Mouse (Mus musculus): ENCODE measurements around the gene 1700034J05Rik.

Gene 1700034J05Rik

DNA sequence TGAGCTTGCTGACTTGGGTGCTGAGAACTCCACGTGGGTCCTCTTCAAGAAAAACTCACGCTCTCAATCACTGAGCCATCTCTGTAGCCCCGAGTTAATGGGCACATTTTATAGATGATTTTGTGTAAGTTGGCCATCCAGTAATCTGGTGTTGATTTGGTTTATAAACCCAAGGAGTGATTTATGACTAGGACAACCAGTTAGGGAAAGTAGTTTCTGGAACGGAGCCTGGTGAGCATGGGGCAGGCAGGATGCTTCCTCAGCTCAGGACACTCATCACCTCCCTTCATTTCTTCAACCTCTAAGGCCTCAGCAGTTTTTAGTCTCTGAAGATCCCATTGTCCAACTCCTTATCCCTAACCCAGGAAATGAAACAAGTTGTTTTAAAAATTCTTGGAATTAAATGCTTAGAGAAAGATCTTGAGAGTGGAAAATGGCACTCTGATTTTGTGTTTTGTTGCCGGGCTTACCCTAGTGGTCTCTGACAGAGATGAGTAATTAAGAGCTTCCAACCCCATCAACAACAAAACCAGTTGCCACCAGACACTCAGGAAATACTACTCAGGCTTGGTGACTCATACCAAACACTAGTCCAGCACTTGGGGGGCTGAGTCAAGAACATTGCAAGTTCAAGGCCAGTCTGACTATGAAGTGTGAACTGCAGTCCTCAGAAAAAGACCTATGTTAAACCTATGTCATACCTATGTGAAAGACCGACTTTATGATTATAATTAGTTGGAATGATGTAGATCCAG, 9.4 kb upstream of the 1700034J05Rik start:
- DNase-seq, result no peak

DNA sequence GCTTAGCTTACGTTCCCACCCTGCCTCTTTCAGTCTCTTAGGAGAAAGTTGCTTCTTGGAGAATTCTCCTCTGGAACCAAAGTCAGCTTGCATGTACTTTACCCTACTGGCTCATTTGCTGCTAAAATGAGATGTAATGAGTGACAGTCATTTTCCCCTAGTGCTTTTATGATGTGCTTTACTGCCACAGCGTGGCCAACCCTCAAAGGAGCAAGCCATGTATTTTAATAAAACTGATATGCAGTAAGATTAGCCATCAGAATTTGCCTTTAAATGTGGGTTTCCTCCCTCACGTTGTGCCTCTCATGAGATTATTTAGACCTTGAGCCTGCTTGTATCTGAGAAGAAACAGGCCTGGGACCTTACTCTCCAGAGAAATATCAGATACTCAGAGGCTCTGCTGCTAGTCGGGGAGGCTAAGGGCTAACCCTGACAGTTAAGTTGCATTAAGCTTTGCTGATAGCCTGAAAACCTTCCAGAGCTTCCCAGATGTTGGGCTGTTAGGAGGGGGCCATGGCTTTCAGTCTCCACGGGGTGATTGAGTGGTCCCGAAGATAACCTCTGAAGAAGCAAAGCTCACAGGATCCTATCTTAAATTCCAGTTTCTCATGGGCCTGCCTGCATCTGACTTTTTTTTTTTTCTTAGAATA, 7.7 kb upstream of the 1700034J05Rik start:
- DNase-seq, result no peak

DNA sequence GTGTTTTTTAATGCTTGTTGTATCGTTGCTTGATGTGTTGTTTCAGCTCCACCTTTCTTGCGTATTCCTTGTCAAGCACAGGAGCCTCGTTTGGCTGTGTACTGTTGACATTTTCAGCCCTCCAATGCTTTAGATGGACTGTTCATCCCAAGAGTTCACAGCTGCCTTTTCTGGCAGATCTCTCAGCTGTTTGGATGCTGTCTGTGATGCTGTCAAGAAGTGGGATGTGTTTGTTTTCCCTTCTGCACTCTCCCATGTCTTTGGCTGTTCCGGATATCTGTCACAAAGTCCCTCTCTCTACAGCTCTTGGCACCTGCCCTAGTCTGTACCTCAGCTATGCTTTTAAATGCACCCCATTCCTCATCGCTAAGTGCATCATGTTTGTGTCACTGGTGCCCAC, 6.7 kb upstream of the 1700034J05Rik start:
- no peak for DNase-seq

DNA sequence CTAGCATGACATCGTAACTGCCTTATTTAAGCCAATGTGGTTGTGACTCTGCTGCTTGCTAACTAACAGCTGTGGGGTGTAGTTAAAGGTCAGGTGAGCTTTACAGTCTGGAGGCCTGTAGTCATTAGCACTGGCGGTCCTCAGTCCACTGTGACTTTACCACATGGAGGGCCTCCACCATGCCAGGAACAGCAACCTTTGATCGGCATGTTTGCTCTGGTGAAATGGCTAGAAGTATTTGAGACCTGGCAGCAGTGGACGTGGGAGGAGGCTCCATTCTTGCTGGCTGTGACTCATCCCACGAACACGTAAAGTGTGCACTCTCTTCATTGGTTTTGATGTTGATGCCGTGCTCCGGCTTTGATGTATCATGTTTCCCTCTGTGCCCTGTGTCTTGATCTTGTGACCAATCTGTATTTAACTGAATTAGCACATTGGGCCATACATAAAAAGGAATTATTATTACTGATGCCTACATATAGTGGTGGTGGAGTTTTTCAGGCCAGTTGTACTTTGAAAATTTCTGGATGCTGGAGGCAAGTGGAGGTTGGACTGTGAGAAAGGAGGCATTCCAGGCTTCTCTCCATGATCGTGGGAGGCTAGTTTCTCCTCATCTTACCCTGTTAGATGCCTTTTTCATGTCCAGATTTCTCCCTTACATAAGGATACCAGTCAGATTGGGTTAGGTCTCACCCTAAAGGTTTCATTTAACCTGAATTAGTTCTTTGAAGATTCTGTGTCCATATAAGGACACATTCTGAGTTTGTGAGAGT, 5.9 kb upstream of the 1700034J05Rik start:
- DNase-seq, result no peak

DNA sequence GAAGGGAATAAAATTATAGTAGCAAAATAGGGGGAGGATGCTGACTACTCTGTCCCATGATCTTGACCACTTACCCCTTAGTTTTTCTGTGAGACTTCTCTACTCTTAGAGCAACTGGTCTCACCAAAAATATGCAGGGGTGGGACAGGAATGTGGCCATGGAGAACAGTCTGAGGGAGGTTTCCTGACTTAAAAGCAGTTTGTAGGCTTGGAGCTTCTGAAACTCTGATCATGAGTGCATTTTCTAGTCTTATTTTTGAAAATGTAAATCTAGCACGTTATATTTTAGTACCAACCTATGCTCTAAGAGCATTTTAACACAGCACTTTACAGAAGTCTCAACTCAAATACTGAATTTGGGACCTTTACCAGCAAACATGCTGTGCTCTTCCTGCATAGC, 4.5 kb upstream of the 1700034J05Rik start:
- DNase-seq, result no peak

DNA sequence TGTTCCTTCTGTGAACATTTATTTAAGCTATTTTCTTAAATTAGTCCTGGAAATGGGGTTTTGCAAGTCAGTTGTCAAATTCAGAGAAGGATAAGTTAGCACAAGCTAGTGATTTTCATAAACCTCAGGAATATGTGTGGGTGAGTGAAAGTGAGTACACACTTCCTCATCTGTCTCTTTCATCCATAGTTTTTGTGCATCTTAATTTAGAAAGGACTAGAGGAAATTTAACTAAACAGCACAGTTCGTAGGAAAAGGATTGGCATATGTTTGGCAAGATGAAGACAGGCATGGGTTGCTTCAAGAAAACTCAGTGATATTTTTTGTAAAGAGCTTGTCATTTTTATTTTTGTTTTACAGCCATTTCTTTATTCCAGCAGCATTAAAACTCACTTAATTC, 2.7 kb upstream of the 1700034J05Rik start:
- DNase-seq, result no peak

DNA sequence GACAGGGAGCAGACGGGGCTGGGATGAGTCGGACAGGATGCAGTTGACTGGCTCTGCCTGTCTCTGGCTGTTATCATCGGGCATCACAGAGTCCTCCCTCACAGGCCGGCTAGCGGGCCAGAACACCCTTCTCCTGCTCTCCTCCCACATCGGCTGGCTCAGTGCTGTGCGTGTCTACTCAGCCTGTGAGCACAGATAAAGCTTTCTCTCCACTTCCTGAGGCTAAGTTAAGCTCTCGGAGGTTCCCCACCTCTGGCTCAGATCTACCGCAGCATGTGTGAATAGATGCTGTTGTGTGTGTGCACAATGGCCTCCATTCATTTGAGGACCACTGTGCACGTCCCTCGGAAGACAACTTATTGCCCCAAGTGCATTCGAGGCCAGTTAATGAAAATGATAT, 1.7 kb upstream of the 1700034J05Rik start:
- DNase-seq, result no peak

DNA sequence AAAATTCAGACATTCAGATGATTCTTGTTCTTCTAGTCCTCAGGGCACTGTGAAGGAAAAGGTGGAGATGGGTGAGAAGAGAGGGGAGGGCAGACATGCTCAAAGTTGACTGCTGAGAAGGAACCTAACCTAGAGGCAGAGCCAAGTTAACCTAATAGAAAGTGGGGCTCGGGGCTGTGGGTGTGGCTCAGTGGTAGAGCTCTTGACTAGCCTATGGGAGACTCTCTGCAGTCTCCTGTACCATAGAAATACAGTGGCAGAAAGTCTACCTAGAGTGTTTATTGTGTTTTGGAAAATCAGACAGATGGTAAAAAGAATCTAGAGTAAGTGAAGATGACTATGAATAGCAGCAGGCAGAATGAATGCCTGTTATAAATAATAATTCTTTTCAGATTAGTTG, 1.3 kb upstream of the 1700034J05Rik start:
- DNase-seq, result no peak

DNA sequence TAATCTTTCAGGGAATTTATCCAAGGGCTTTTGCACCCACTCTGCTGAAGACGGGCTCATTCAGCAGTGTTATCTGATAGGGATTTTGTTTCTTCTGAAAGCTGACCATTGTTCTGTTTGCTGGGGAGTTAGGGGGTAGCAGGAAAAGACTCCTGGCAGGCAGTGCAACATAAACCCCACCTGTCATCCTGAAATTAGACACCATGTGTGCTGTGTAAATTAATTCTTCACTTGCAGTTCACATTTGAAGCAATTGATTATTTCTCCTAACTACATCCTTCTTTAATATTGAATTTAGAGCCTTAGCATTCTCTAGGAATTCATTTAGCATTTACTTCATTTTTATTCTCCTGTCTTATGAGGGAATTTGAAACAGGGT, 3.8 kb downstream of the 1700034J05Rik start:
- DNase-seq, result no peak

DNA sequence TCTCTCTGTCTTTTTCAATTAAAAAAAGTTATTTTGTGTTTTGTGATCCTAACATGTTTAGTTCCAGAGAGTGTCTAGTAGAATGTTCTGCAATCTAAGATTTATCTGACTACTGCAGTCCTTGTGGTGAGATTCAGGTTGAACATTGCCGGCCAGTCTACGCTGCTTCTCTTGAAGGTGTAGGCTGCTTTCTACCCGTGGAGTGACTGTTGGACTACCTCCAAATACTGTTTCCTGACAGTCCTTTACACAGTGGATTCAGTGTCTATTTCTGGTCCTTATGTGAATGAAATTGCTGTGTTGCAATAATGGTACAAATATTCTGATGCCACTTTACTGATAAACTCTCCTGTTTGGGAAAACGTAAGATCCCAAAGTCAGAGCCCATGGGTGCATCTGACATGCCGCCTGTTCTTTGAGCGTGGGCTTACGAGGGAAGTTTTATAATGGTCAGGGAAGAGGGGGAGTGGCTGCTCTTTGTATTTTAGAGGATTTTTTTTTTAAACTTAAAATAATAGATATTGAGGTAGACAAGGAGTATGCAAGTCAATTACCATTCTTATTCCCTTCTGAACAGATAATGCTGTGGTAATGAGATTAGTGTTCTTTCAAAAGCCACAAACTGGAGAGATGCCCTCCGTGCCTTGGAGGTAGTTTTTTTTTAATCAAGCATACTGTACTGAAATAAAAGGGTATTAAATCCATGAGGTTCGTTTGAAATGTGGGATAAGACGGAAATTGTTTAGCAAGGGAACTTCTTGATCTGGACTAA, 4.4 kb downstream of the 1700034J05Rik start:
- no peak for DNase-seq

DNA sequence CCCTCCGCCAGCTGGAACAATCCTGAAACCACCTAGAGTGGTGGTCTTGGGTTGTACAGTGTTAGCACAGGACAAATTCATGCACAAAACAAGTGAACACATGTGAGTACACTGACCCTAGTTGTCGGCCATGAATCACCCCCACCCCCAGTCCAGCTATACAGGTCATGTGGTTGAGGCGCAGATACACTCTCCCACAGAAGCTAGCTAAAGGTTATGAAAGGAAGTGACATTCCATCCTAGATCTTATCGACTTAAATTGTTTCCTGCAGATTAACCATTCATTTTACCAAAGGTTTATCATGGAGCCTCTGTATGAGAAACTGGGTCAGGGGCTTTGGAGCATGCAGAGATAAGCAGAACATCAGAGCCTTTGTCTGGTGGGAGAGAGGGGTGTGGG, 7.0 kb downstream of the 1700034J05Rik start:
- no peak for DNase-seq

DNA sequence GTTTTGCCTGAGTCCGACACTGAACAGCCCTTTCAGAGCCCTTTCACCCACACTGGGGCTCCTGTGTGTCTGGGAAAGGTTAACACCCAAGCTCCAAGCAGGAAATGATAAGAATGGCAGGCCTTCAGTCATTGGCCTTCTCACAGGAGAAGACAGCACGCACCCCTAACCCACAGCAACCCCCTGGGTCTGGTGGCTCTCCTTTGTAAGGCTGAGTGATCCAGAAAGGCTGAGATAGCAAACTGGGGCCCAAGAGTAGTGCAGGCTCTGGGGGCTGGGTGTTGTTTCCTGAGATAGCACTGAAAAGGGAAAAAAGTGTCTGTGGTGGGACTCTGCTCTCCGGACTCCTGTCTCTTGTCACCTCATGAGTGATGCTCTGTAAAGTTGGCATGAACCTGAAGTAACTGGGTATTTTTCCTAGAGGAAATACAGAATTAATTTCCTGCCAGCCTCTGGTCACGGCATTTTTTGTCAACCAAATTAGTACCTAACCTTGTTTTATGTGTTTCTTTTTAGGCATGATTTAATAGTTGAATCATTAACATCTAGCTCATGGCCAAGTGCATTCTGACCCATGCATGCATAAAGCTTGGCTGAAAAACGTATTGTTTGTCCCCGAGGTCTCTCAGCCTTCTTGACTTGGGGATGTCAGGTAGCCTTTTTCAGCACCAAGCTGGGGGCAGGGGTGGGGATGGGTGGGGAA, 7.7 kb downstream of the 1700034J05Rik start:
- DNase-seq, result no peak

DNA sequence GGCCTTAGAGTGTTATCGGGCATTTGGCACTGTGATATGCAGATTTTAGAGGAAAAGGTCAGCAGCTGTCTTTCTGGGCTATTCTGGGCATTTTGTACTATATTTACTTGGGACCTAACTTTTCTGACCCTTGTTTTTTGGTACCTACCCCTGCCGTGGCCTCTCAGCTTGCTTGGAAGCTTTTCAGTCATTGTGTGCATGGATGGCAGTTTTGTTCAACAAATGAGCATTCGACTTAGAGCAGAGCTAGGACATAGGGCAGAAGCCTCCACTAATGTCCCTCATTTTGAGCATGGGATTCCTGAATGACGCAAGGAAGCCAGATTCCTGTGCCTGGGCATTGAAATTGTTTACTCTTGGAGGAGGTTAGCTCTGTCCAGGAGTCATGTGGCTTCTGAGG, 9.4 kb downstream of the 1700034J05Rik start:
- no peak for DNase-seq

DNA sequence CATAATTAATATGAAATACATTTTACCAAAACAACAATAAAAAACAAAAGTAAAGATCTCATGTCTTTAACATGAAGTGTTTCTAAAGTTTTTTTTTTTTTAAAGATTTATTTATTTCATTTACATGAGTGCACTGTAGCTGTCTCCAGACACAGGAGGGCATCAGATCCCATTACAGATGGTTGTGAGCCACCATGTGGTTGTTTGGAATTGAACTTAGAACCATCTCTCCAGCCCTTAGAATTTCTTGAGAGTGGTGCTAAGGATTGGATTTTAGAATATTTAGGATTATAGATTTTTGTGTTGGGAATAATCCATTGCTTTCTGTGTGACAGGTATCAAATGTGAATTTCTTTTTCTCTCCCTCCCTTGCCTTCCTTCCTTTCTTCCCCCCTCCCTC, 10.2 kb downstream of the 1700034J05Rik start:
- no peak for DNase-seq

DNA sequence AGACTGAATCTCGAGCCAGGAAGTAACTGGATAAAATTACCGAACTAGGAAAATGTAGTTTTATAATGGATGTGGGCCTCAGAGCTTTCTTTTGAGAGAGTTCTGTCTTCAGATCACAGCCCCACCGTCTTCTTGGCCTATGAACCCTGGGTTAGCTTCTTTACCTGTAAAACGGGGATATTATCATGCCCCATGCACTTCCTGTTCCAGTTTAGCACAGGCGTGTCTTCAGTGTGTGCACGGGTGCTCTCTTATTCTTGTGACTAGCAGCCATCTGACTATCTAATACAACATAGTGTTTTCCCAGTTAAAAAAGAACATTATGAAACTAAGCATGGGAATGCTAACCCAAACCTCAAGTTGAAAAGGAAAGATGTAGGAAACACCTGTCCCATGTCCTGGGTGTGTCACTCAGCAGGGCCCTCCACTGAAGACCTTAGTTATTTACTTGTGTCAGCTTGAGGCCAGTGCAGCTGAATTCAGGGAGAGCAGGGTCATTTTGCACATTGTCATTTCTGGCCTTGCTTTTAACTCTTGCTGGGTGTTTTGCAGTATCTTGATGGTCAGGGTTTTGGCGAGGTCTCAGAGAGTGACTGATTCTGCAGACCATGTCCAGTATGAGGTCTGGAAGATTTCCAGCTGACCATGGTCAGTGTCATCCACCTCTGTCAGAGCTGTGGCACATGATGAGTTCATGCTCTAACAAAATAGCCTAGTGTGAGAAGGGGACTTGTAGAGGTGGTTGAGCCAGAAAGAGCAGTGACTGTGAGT, 12.5 kb downstream of the 1700034J05Rik start:
- DNase-seq, result no peak

DNA sequence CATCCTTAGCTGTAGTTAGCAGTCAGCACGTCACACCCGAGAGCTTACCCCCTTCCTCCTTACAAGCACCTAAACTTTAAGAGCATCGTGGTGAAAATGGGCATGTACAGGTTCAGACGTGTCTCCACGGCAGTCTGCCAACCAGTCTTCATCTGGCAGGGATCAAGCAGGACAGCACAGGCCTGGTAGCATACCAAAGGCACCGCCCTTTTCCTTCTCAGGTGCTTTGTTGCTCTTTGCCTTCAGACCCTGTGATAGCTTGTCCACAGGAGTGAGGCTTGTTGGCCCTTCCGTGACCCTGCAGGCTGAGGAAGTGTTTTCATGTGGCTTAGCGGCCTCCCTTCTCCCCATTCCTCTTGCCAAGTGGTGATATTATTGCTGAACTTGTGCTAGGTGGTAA, 15.2 kb downstream of the 1700034J05Rik start:
- no peak for DNase-seq

DNA sequence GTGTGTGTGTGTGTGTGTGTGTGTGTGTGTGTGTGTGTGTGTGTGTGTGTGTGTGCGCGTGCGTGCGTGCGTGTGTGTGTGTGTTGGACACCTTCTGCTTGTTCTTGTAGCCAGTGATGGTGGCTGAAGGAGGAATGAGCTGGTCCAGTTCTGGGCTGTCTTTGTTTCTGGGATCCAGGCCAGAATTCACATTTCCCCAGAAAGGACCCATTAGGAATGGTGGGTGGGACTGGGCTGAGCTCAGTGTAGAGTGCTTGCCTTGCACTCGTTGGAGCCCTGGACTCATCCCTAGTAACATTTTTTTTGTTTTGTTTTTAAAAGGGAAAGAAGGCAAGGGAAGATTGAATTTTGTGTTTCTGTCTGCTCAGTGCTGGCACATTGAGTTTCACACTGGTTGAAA, 18.3 kb downstream of the 1700034J05Rik start:
- peak; percentile 45 for DNase-seq

DNA sequence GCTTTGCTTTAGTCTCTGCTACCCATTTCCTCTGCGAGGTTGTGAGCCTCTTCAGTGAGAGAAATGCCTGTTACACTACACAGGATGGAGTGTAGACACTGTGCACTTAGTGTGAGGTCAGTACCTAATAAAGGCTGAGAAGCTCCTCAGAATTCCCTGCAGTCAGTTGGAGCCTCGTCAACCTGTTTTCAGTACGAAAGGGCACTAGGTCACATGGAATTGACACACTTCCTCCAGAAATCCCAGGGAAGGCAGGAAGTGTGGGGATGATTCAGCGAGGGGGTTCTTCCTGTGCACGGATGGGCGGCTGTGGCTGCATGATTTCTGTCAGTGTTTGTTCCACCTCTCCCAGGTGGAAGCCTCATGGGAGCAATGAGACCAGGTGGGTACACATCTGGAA, 21.1 kb downstream of the 1700034J05Rik start:
- DNase-seq, result no peak

DNA sequence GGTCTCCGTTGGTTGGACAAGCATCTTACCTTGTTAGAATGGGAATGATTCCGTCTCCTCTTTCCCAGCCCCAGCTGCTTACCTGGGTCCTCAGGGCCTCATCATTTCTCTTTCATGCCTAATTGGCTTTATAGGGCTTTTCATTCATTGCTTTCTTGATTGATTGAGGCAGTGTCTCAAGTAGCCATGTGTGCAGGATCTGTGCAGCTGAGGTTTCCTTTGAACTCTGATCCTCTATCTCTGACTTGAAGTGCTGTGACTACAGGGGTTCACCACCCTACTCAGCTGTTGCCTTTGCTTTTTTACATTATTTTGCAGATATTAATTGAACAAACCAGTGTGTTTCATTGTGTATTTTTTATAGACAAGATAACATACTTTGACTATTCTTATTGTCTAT, 25.2 kb downstream of the 1700034J05Rik start:
- no peak for DNase-seq

DNA sequence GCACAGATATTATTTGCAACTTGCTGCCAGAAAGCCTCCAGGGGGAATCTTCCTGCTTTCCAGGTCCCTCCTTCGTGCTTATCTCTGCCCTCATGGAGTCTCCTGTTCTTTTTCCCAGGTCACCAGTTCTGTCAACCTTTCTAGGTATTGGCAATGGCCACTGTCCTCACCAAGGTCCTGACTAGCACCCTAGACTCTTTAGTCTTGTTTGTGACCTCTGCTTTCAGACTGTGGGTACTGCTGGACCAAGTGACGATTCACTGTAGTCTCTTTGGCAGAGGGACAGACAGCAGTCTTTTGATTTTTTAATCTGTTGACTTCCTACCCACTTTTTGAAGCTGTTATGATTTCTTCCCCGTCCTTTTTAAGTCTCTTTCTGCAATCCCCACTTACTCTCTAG, 26.1 kb downstream of the 1700034J05Rik start:
- no peak for DNase-seq

DNA sequence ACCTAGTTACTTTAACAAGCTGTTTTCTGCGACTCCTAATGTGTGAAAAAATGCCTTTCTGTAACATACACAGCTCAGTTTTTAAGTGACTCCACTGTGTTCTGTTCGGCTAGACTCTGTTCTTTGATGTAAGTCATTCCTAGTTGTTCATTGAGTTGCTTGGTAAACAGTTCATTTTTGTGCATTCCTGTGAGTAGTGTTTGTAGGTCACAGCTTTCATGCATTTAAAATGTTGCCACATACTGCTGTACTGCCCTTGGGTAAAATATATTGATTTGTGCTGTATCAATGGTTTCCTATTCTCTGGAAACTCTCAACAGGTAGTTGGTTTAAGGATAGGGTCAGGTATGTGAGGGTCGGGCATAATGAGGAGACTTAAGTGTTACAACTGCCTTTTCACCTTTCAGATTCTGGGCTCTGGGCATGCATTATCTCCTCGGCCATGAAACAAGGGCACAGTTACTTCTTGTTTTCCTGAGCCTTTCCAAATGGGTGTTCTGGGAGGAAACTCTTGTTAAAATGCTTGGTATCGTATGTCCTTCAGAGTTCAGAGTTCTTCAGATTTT, 27.7 kb downstream of the 1700034J05Rik start:
- no peak for DNase-seq

DNA sequence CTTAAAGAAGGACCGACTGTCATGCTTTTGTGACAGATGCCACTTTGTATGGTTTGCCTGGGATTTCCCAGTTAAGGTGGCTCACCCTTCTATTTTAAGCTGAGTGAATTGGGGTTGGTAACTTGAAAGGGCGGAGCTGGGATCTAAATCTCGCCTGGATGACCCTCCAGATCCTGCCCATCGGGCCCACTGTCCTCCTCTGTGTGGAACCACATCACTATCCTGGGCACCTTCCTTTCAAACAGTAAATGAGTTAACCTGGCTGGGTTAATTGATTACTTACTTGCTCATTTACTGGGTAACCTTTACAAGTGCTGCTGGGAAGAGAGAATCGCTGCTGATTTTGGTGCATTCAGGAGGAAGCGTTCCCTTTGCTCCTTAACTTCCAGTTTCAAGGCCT, 35.9 kb downstream of the 1700034J05Rik start:
- DNase-seq, result no peak

Measured in lung, postnatal 14 days (tissue).